Mouse (Mus musculus) thymus, adult 2 months (tissue): ENCODE results near the gene Gm37240. TPM values are rescaled to one million over a fixed set of nuclear protein-coding genes. Genes with fewer than 3 reads are reported as not detected.

Experiments used
- DNase-seq: peaks from one replicate; pipeline ENCODE4 v3.0.0; 2021
- H3K27ac ChIP-seq: fragments of 200-500 bp; 2 replicates; pipeline ENCODE4 v1.5.1; 2012; ENCODE audit warnings: low read length, control low read depth; ENCODE audit not compliant: control insufficient read depth, insufficient read depth
- H3K27me3 ChIP-seq: fragments of 200-500 bp; 2 replicates; pipeline ENCODE4 v1.6.1; 2012; ENCODE audit warnings: mild to moderate bottlenecking, low read length, moderate library complexity, mixed read lengths; ENCODE audit not compliant: control insufficient read depth, insufficient read depth
- H3K36me3 ChIP-seq: fragments of 200-500 bp; 2 replicates; pipeline ENCODE4 v1.6.1; 2012; ENCODE audit warnings: mild to moderate bottlenecking, low read length, moderate library complexity; ENCODE audit not compliant: control insufficient read depth, insufficient read depth
- H3K4me1 ChIP-seq: fragments of 200-500 bp; replicated peaks from 2 replicates; pipeline ENCODE4 v1.6.1; 2012; ENCODE audit warnings: low read length; ENCODE audit not compliant: control insufficient read depth, insufficient read depth
- H3K4me3 ChIP-seq: fragments of 200-500 bp; 2 replicates; pipeline ENCODE4 v1.5.1; 2012; ENCODE audit warnings: mild to moderate bottlenecking, low read length, control low read depth, moderate library complexity; ENCODE audit not compliant: control insufficient read depth, insufficient read depth
- CTCF ChIP-seq: fragments of 200-500 bp; IDR thresholded peaks from 2 replicates; pipeline ENCODE4 v1.5.1; 2012; ENCODE audit warnings: mild to moderate bottlenecking, control low read depth, low read length, moderate library complexity, borderline replicate concordance; ENCODE audit not compliant: control insufficient read depth, poor library complexity, insufficient read depth; ENCODE audit errors: extremely low read depth
- POLR2A ChIP-seq: fragments of 200-500 bp; IDR thresholded peaks from 2 replicates; pipeline ENCODE4 v1.6.1; 2012; ENCODE audit warnings: mild to moderate bottlenecking, low read length, control low read depth, moderate library complexity; ENCODE audit not compliant: control insufficient read depth, poor library complexity, insufficient read depth; ENCODE audit errors: extremely low read depth
- WGBS: fragments of 180-500 bp; shearing (Covaris S2); methylation state at CpG from one replicate; pipeline ENCODE4 v1.1.7; 2018; 5-methylcytosine and 5-hydroxymethylcytosine counted together
- polyA plus RNA-seq: library from polyadenylated mRNA; depleted of rRNA; stranded (reverse); fragments of >200 nt; gene quantifications from 2 replicates; pipeline ENCODE4 v1.2.3, GENCODE M21; 2012

Gm37240 gene
- polyA plus RNA-seq, 1 experiment = 7.0 TPM

GRCm38 (mm10) chr3:85677952-85678351, 209.4 kb downstream of the Gm37240 start:
- H3K36me3 ChIP-seq = no peaks in the 10 kb centered on the region
- H3K27me3 ChIP-seq = no peaks in the 10 kb centered on the region
- H3K4me1 ChIP-seq = no peaks in the 10 kb centered on the region
- DNase-seq = no peak
- H3K4me3 ChIP-seq = no peak overlapping the region
- TF ChIP-seq POLR2A (no peak), CTCF (no peak)
- no peak overlapping the region for H3K27ac ChIP-seq
- 83% methylated on average over 3 of the region's 3 CpGs for WGBS

GRCm38 (mm10) chr3:85677133-85677532, 210.2 kb downstream of the Gm37240 start:
- Histone ChIP-seq H3K4me1 (no peaks in the 10 kb centered on the region), H3K36me3 (no peaks in the 10 kb centered on the region), H3K4me3 (no peak overlapping the region), H3K27ac (no peak overlapping the region), H3K27me3 (no peaks in the 10 kb centered on the region)
- no peak for DNase-seq
- TF ChIP-seq CTCF (no peak), POLR2A (no peak)
- 86% methylated on average over 8 of the region's 8 CpGs for WGBS

GRCm38 (mm10) chr3:85669844-85670243, 217.5 kb downstream of the Gm37240 start:
- no peaks in the 10 kb centered on the region for H3K4me1 ChIP-seq
- DNase-seq = no peak
- no peaks in the 10 kb centered on the region for H3K36me3 ChIP-seq
- H3K4me3 ChIP-seq = no peak overlapping the region
- H3K27me3 ChIP-seq = no peaks in the 10 kb centered on the region
- 93% methylated on average over 6 of the region's 6 CpGs for WGBS
- TF ChIP-seq CTCF (no peak), POLR2A (no peak)
- no peak overlapping the region for H3K27ac ChIP-seq

GRCm38 (mm10) chr3:85667683-85668082, 219.6 kb downstream of the Gm37240 start:
- Histone ChIP-seq H3K4me1 (no peaks in the 10 kb centered on the region), H3K4me3 (no peak overlapping the region), H3K27me3 (no peaks in the 10 kb centered on the region), H3K27ac (no peak overlapping the region), H3K36me3 (no peaks in the 10 kb centered on the region)
- TF ChIP-seq POLR2A = no peak
- no peak for TF ChIP-seq CTCF
- DNase-seq = no peak
- WGBS = 93% methylated on average over 6 of the region's 6 CpGs

- TF ChIP-seq POLR2A (no peak), CTCF (no peak)
- Histone ChIP-seq H3K36me3 (no peaks in the 10 kb centered on the region), H3K4me3 (no peak overlapping the region), H3K4me1 (no peaks in the 10 kb centered on the region), H3K27me3 (no peaks in the 10 kb centered on the region), H3K27ac (no peak overlapping the region)
- DNase-seq = no peak
- 93% methylated on average over 12 of the region's 12 CpGs for WGBS
Observed at GRCm38 (mm10) chr3:85666736-85667135, 220.6 kb downstream of the Gm37240 start.

GRCm38 (mm10) chr3:85666166-85666565, 221.2 kb downstream of the Gm37240 start:
- 87% methylated on average over 3 of the region's 3 CpGs for WGBS

GRCm38 (mm10) chr3:85664591-85665171, 222.6 kb downstream of the Gm37240 start:
- Histone ChIP-seq H3K27me3 (no peaks in the 10 kb centered on the region), H3K36me3 (no peaks in the 10 kb centered on the region), H3K4me1 (no peaks in the 10 kb centered on the region), H3K4me3 (no peak overlapping the region), H3K27ac (no peak overlapping the region)
- no peak for DNase-seq
- WGBS = 91% methylated on average over 10 of the region's 10 CpGs
- TF ChIP-seq CTCF = no peak
- TF ChIP-seq POLR2A = no peak

More at GRCm38 (mm10) chr3:85666166-85666565, 221.2 kb downstream of the Gm37240 start:
- no peaks in the 10 kb centered on the region for H3K27me3 ChIP-seq
- DNase-seq = no peak
- H3K36me3 ChIP-seq = no peaks in the 10 kb centered on the region
- no peak overlapping the region for H3K27ac ChIP-seq
- no peaks in the 10 kb centered on the region for H3K4me1 ChIP-seq
- TF ChIP-seq POLR2A (no peak), CTCF (no peak)
- H3K4me3 ChIP-seq = no peak overlapping the region
